Mouse (Mus musculus) testis, postnatal 10 days (tissue): ENCODE data around the gene Slc25a12.

Experiments used
- DNase-seq: peaks from one replicate; pipeline ENCODE4 v3.0.0; 2021; ENCODE audit warnings: low spot score

Slc25a12 gene

DNA sequence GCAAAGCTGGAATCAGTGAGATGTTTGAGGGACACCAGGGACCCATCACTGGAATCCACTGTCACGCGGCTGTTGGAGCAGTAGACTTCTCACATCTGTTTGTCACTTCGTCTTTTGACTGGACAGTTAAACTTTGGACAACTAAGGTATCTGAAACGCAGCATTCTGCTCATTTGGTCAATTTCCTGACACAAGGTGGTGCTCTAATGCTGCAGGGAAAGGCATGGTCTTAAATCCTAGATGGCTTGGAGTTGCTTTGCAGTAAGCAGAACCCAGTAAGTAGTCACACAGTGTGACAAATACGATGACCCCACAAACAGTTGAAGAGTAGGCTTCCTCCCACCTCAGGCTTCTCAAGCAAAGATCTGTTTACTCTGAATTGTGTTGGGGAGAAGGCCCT, 116.7 kb downstream of the Slc25a12 start:
- no peak for DNase-seq

GRCm38 (mm10) chr2:71248071-71248470, 119.5 kb downstream of the Slc25a12 start:
- no peak for DNase-seq

DNA sequence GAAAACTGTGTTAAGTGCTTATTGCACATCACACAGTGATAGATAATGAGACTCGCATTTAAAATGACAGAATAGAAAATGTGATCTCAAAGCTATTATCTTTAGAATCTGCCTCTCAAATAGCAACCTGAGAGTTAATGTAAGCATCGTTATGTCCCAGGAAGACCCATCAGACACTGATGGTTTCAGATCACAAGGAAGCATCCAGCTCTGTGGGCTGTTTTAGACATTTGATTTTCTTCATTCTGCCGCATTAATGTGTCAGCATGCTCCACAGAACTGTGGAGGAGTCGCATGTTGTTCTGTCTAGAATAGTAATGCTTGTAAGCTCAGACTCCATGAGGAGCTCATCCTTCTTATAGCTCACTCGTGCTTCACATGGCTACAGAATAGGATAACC, 121.5 kb downstream of the Slc25a12 start:
- no peak for DNase-seq

- DNase-seq, result no peak
These were observed 122.1 kb downstream of the Slc25a12 start for GRCm38 (mm10) chr2:71245416-71245815.

GRCm38 (mm10) chr2:71244807-71245206, 122.7 kb downstream of the Slc25a12 start:
- no peak for DNase-seq

GRCm38 (mm10) chr2:71243058-71243672, 124.4 kb downstream of the Slc25a12 start:
- DNase-seq, result no peak

- DNase-seq, result no peak
These were observed 125.4 kb downstream of the Slc25a12 start for GRCm38 (mm10) chr2:71242180-71242579.

GRCm38 (mm10) chr2:71241505-71241904, 126.0 kb downstream of the Slc25a12 start:
- no peak for DNase-seq

GRCm38 (mm10) chr2:71236009-71236408, 131.5 kb downstream of the Slc25a12 start:
- no peak for DNase-seq

DNA sequence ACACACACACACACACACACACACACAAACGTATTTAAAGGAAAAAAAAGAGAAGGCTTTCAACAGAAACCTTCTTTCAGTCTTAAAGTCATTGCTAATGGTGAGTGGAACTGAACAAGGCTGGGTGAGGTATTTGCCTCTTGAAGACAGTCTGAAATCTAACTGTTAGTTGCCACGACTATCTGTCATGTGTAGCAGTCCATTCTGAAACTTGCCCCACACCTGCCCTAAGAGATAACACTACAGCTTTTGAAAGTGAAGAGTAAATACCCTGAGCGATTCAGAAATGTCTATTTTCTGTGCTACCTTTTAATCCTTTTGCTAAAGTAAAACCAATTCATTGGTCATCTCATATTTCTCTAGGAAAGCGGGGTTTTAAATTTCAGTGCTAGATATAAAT, 132.1 kb downstream of the Slc25a12 start:
- no peak for DNase-seq

DNA sequence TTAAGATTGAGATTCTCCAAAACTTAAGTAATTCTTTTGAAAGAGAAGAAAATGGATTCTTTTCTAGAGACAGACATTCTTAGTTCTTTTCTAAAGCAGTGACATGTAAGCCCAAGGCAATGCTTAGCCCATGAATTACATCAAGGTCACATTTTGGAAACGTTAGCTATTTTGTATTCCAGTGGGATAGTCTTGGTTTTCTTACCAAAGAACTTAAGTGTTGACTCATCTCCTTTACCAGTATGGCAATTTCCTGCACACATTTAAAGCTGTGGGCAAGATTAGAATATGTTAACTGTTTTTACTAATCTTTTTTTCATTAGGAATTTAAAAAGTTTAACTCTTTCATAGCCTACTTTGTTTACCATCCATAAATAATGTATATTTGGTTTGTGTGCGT, 134.6 kb downstream of the Slc25a12 start:
- no peak for DNase-seq

GRCm38 (mm10) chr2:71231951-71232350, 135.6 kb downstream of the Slc25a12 start:
- no peak for DNase-seq

DNA sequence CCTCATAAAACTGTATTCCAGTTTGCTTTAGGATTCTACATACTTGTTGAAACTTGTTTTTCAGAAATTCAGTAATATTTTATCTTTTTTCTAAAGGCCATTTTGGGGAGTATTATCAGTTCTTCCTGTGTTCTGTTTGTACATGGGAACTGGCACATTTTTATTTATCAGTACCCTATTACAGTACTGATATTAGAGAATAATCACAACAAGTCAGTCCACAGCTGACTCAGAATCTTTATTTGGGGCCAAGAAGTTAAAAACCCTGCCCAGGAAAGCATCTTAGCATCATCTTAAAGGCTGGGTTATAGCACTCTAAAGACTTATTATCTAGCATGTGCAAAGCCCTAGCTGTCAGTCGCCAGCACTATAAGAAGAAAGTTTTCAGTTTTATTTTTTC, 137.9 kb downstream of the Slc25a12 start:
- no peak for DNase-seq

GRCm38 (mm10) chr2:71227398-71227797, 140.2 kb downstream of the Slc25a12 start:
- no peak for DNase-seq
